Mouse (Mus musculus): ENCODE results near the gene Pam.

Gene Pam

DNA sequence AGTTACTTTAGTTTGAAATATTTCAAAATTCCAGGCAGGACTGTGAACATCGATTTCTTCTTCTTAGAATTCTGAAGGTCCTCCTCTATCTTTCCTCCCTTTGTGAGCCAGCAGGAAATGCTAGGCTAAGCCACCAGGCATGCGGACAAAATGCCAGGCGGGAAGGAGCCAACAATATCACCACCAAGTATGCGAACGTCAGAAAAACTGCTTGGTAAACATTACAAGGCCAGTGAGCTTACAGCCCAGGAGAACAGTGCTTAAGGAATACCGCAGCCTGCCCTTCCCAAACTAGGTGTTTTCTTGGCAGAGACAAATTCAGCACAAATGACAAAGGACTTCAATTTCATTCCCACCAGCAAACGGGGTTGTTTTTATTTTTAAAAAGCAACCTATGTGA lies 15.8 kb downstream of the Pam start:
- DNase-seq (ENCODE audit: low spot score): peak; percentile 77

DNA sequence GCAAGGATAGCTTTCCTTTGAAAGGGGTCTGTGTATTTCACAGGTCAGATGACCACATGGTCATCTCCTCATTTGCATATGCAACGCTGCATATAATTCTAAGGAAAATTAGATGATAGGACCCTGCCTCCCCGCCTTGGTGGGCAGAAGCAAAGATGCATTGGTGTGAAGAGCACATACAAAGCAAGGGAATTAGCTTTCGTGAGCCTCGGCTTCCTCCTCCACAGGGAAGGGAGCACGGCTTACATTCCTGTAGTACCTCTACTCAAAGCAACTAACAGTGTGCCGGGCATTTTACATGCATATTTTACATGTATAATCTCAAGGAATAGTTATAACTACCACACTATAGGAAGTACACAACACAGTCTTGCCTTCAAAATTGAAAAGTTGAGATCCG lies 16.7 kb downstream of the Pam start:
- no peak for DNase-seq (ENCODE audit: low spot score)

DNA sequence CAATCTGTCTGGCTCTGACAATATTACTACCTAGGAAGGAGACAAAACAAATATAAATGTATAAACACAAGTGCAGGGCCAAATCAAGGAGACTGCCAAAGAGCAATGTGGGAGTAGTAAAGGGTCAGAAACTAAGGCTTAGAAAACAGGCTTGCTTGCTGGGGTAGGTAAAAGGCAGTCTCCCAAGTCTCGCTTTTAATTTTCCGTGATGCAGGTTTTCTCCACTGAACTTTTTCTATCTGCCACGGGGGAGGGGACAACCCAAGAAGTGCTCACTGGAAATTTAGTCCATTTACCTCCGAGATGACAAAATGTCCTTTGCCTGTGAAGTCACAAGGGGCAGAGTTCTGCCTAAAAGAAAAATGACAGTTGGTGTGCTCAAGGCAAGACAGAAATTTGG lies 21.6 kb downstream of the Pam start:
- DNase-seq (ENCODE audit: low spot score): no peak

DNA sequence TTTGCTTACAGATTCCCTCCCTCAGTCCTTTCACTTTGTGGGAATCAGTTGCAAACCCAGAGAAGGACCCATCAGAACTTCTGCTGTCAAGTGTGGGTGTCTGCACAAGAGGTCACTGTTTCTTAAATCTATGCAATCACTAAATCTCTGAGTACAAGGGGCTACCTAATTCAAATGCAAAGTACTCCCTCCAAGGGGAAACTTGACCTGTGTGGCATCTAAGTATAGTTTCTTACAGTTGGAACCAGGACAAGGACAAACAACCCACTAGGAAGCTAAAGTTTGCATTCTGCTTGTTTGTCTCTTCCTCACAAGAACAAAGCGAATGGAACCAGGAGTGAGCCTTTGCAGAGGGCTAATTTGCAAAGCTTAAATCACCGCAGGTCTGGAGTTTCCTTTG lies 22.3 kb downstream of the Pam start:
- DNase-seq (ENCODE audit: low spot score): no peak

DNA sequence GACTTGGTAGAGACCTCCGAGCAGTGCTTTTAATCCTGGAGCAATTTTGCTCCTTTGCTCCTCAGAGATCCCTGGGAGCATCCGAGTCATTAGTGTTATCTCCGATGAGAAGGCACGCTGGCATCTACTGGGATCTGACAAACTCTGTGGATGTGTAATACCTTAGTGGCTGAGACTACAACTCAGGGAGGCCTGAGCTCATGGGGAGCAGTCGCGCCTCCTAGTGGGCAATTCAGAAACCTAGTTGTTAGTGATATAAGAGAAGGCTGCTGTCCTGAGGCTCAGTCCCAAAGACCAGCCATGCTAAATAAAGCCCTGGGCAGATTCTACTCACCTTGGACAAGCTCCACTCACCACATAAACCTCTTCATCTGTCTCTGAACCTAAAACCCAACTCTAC lies 23.4 kb downstream of the Pam start:
- DNase-seq (ENCODE audit: low spot score): peak; percentile 49

DNA sequence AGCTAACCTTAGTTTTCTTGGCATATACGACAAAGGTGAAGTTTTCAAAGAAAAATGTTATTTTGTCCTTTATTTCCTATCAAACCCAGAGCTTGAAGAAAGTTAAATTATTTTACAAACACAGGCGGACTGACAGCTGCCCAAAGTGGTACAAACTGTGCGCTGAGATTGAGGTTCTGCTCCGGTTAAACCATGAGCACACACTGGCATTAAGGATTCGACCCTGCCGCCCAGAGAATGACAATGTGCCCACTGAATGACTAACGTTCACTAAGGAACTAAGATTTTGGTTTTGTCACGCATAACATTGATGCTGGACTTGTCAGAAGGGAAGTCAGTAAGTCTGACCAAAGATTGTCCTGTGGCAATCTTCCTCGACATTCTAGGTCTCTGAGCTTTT lies 24.0 kb downstream of the Pam start:
- no peak for DNase-seq (ENCODE audit: low spot score)

DNA sequence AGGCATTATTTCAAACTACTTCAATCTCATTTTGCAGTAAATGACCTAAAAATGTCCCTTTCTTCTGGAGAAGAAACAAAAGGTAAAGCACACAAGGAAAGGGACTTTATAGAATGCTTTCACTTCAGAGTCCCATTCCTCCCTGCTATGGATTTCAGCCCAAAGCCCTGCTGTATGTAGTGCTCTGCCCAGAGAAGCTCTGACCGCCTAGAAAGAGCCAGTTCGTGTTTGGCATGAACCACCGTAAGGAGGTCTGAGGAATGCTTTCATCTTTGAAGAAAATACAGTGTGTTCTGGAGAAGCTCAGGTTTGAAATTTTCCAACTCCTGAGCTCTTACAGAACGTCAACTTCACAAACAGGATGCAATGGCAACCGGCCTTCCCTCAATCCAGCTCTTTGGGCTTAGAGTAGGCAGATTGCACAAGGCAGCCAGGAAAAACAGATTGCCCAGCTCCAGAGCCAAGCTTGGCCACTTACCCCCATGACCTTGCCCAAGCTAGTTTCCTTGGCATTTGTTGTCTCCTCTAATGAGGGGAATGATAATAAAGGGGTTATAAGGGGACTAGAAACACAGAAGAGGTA lies 24.6 kb downstream of the Pam start:
- peak; percentile 33 for DNase-seq (ENCODE audit: low spot score)

DNA sequence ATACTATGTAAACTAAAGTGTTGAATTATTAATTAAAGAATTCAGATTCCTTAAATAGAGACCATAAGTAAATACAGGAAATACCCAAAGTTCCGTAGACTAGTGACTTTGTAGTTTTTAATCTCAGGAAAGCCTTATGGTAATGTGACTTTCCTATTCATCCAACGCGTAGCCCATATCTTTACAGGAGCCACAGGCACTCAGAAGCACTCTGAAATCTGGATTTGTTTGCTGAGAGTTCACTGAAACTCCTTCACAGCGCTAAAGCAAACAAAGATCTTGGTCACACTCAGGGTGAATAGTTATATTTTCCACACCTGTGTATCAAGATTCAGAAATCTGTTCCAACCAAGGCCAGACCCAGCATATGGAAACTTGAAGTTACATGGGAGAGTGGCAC lies 27.3 kb downstream of the Pam start:
- no peak for DNase-seq (ENCODE audit: low spot score)

DNA sequence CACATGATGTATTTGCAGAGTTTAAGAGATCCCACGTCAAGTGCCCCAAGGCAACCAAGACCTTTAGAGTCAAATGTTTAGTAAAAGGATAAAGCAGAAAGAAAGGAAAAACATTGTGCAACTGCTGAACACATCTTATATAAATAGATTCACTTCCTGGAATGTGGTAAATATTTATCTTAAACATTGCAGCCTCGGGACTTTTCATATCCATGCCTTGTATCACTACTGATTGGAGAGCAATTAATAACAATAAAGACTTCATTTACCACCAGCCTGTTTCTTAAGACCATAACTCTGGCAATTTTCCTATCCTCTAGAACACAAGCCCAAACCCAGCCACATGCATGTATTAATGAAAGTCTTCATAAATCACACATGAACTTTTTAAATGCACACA lies 33.4 kb downstream of the Pam start:
- no peak for DNase-seq (ENCODE audit: low spot score)

DNA sequence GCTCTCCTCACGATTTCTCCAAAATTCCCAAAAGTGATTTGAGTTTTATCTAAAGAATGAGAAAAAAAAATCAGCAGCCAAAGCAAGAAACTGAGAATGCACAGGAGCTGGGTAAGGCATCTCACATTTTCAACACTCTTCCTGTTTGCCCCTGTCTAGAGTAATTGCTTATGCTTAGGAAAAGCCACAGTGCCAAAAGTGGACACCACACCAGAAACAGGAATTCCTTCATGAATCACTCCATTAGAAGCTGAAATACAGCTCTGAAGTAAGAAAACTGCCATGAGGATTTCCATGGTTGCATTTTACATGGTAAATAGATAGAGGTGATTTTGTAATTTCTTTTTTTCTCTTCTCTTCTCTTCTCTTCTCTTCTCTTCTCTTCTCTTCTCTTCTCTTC lies 36.0 kb downstream of the Pam start:
- no peak for DNase-seq (ENCODE audit: low spot score)

DNA sequence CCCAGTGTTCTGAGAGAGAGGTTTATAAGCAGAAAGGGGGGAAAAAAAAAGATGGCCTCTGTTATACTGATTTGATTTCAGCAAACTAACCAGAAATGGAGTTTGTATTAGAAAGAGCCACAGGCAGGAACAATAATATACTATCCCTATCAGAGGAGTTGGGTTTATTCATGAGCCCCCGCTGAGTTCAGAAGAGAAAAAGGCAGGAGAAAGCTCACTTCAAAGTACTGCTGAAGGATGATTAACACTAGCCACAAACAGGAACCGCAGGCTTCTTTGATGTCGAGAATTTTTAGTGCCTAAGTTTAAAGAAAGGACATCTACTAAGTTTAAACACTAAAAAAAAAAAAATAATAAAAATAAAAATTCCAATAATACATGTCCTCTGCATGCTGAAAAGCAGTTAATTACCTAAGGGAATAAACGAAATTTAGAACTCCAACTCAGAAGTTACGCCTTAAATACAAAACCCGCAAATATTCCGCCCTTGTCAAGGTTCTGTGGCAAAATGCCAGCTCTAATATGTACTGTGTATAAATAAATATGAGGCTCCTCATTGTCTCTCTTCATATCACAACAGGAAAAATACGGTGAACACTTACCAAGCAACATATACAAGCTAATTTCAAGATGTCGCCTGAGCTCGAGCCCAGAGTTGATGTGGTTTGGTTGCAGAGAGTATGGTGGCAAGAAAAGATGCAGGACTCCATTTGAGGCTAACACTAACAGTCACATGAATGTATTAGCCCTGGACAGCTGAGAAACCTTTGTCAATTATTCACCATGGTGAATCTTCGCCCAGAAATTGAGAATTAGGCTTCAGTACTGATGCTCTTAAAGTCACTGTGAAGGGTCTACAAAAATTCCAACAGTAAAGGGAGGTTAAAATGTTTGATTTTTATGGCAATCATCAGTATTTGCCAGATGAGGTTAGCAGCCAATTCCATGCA lies 38.2 kb downstream of the Pam start:
- DNase-seq (ENCODE audit: low spot score): no peak

DNA sequence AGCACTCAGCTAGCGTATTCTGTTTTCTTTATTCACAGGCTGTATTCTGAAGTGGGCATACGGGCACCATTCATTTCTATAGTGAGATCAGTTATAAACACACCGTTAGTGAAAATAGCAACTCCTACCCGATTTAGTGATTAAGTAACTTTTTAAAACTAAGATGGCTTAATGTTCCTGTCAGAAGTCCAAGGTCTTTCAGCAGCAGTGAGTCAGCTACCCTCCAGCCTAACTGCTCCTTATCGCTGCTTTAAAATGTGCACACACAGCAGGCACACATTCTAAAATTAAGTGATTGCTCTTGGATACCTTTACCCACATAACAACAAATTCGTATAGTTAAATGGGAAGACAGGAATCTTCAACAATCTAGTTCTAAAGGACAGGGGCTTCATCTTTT lies 39.2 kb downstream of the Pam start:
- DNase-seq (ENCODE audit: low spot score): no peak

DNA sequence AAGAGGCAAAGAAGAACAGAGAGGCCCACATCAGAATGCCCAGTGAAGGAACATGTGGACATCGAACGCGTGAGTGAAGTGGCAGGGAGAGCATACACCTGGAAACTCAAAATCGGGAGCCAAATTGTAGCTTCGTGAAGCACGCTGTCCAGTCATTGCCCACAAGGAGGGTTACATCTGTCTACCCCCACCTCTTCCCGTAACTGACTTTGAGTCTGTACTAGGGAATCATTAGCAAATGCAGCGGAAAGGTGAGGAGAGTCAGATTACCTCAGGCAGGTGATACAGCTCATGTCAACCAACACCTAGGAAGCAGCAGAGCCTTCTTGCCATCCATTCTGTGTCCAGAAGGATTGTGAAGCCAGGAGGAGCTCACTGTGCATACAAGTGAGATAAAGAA lies 39.9 kb downstream of the Pam start:
- no peak for DNase-seq (ENCODE audit: low spot score)

DNA sequence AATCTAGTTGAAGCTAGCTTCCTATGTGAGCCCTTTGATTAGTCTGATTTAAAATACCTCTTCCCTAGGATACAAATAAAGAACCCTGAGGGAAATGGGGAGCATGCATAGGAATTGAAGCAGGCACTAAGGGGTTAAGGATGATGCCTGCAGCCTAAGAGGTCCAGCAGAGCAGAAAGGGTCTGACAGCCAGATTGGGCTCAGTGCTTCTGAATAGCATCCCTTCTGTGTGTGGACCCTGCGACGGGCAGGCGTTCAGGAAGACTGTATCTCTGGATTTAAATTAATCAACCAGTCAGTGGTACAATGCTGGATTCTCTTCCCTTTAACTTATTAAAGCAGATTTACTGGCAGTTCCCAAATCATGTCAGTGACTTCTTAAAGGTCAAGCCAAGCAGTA lies 41.5 kb downstream of the Pam start:
- no peak for DNase-seq (ENCODE audit: low spot score)

DNA sequence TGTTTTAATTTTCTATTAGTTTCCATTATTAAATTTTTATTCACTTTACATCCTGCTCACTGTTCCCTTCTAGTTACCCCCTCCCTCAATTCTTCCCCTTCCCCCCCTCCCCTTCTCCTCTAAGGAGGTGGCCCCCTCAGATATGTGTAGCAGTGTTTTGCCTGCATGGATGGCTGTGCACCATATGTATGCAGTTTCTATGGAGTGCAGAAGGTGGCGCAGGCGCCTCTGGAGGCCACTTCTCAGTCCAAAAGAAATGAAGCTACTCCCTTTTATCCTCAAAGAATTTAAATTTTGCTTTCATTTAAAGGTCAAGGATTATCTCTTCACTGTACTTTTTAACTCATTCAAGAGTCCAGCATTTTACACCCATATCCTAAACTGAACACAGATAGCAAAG lies 42.0 kb downstream of the Pam start:
- no peak for DNase-seq (ENCODE audit: low spot score)

DNA sequence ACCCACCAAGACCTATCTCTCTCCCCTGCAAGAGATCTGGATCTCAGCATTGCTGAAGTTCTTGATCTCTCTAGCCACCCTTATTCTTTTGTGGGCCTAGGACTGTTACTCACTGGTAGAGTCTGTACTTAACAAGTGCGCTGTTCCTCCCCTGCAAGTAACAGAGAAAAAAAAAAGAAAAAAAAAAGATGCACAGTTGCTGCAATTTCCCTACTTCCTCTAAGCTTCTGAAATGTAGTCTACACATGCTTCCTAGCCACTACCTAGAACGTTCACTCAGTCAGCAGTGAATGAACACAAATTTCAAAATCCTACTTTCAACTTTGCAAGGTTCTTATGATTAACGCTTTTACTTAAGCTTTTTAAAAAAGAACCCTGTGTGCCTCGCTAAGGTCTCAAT lies 42.7 kb downstream of the Pam start:
- no peak for DNase-seq (ENCODE audit: low spot score)

DNA sequence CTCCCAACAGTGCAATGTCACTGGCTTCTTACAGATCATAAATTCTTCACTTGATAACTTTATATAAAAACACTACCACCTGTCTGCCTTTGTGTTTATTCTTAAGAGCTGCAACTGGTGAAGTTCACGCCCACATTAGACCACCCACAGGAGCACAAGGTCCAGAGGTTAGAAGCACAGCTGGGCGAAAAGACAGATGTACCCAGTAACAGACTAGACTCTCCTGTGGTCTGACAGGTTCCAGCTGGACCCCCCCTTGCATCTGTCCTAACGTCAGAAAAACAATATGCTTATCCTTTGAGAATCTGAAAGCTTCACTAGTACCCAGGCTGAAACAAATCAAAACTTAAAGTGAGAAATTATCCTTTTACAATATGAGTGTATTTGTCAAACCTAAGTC lies 44.4 kb downstream of the Pam start:
- no peak for DNase-seq (ENCODE audit: low spot score)

DNA sequence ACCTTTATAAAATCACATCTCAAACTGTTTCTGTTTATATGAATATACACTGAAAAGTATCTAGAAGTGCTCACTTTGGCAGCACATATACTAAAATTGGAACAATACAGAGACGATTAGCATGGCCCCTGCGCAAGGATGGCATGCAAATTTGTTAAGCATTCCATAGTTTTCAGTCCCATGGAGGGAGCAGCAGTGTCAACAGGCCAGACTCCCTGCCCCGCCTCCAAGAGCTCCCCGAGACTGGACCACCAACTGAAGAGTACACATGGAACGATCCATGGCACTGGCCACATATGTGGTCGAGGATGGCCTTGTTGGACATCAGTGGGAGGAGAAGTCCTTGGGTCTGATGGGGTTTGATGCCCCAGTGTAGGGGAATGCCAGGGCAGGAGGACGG lies 45.7 kb downstream of the Pam start:
- no peak for DNase-seq (ENCODE audit: low spot score)

DNA sequence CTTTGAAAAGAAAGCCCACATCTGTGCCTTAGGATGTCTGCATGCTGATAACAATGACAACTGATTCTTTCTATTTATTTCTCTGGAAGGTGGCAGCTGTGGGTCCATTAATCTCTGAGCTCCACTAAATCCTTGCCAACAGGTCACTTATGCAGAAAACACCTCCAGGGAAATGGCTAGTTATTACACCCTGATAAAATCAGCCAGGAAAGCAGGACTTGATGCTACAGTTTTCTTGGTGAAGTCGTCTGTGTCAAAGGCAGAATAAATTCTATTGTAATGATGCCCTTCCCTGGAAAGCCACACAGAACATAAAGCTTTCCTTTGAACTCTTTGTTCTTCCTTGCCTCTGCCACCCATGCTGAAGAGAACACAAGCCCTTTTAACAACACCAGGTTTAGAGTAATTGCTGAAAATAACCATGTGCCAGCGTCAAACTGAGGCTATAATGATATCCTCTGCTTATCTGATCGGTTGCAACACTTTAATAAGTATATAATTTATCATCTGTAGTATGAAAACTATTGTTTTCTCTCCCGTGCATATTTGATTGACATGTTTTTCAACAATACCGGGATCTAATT lies 47.1 kb downstream of the Pam start:
- no peak for DNase-seq (ENCODE audit: low spot score)

DNA sequence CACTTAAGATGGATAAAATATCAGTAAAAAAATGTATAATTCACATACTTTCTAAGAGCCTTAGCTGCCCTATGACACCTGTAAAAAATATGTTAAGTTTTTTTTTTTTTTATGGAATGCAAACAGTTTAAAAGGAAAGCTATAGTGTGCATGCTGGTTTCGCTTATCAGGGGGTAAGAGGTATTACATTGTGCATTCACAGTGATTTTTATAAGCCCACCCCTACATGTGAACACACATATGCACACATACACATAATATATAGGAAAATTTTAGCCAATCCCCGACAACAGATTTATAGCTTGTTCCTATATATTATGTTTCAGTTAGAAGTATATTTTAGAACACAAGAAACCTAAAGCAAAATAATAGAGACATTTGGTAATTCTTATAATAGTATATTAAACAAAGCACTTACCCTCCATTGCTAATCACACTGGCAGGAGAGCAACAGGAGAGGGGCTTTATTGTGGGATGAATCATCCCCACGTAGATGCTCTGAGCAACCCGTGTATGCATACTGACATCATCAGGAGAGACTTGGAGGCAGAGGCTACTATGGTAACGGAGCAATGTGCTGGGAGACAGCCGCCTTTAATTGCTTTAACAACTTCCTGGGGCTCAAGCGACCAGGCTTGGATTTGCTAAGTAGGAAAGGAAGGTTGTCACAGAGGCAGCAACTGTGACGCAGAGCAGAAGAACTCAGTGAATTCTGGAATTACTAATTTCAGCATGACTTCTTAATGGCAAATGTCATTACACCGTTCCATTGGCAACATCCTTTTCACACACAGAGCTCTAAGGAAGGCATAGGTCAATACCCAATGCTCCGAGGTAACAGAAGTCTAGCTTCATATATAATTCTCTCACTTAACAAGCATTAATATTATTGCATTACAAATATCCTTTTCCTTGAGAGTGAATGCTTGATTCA lies 47.9 kb downstream of the Pam start:
- DNase-seq (ENCODE audit: low spot score): no peak

DNA sequence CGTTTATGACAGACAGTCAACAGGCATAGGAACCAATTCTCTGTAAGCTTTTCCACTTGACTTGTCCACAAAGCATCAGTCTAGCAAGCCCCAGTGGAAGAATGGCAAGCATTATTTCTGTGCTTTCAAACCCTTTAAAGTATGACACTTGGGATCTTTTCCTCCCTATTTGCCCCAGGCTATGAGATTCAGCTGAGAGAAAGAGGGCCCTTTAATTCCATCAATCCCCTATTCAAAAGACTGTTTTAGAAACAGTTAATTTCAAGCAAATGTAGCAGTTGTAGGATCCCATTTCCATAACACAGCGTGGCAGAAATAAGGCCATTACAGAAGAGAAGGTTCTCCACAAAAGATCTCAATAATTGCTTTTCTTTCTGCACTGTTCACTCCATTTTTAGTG lies 53.0 kb downstream of the Pam start:
- no peak for DNase-seq (ENCODE audit: low spot score)

DNA sequence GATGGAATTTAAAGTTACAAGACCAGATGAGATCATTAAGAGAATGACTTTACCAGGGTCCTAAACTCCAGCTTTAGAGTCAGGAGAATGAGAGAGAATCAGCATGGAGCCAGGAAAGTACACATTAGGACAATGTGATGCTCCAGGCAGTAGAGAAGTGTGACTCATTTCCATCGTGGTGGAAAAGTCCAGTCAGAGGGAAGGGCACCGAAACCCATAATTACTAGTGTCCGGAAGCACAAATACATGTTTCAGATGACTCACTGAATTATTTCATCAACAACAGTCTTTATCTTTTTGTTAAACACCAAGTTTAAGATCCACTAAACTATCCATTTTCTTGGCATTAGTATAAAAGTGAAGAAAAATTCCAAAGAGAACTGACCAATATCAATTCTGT lies 57.2 kb downstream of the Pam start:
- DNase-seq (ENCODE audit: low spot score): no peak
